Mouse (Mus musculus) lung, embryonic 14.5 days (tissue): ENCODE results near the gene Gm30191. TPM values are rescaled to one million over a fixed set of nuclear protein-coding genes. Genes with fewer than 3 reads are reported as not detected.
"Not testable (repeated sequence)": the region's sequence is repeated elsewhere in the genome, so short reads cannot be mapped to it uniquely, and the experiment has no call there.

Experiments used
- ATAC-seq: fragments of 200-750 bp; cut with Nextera tagmentation; 2 replicates; pipeline ENCODE4 v1.8.0; 2017; ENCODE audit warnings: mild to moderate bottlenecking, moderate TSS enrichment, moderate library complexity; ENCODE audit not compliant: insufficient read depth
- DNase-seq: peaks from one replicate; pipeline ENCODE4 v3.0.0-alpha.2; 2015
- H3K27ac ChIP-seq: fragments of 300-500 bp; sonication (generic); 2 replicates; pipeline ENCODE4 v1.5.1; 2014; ENCODE audit warnings: low read depth, mild to moderate bottlenecking, moderate library complexity
- H3K27me3 ChIP-seq: fragments of 300-500 bp; sonication (generic); 2 replicates; pipeline ENCODE4 v1.6.1; 2014; ENCODE audit warnings: low read length, control low read depth; ENCODE audit not compliant: insufficient read depth
- H3K36me3 ChIP-seq: fragments of 300-500 bp; sonication (generic); 2 replicates; pipeline ENCODE4 v1.6.1; 2014; ENCODE audit warnings: control low read depth; ENCODE audit not compliant: insufficient read depth
- H3K4me1 ChIP-seq: fragments of 300-500 bp; sonication (generic); 2 replicates; pipeline ENCODE4 v1.6.1; 2014; ENCODE audit warnings: antibody characterized with exemption, control low read depth; ENCODE audit not compliant: insufficient read depth
- H3K4me2 ChIP-seq: fragments of 300-500 bp; sonication (generic); 2 replicates; pipeline ENCODE4 v1.6.1; 2014; ENCODE audit warnings: mild to moderate bottlenecking
- H3K4me3 ChIP-seq: fragments of 300-500 bp; sonication (generic); 2 replicates; pipeline ENCODE4 v1.5.1; 2014; ENCODE audit warnings: low read depth, low read length
- H3K9ac ChIP-seq: fragments of 300-500 bp; sonication (generic); 2 replicates; pipeline ENCODE4 v1.6.1; 2014
- H3K9me3 ChIP-seq: fragments of 300-500 bp; sonication (generic); 2 replicates; pipeline ENCODE4 v1.6.1; 2016; ENCODE audit warnings: low read depth, low read length, control low read depth
- CTCF ChIP-seq: IDR thresholded peaks from 2 replicates; pipeline ENCODE4 v1.5.1; 2016; ENCODE audit warnings: antibody characterized with exemption, low read depth
- WGBS: fragments of 180-500 bp; shearing (Covaris S2); extraction: QIAGEN DNeasy Blood & Tissue Kit; methylation state at CpG from one replicate; pipeline ENCODE4 v1.1.7; 2014; 5-methylcytosine and 5-hydroxymethylcytosine counted together
- polyA plus RNA-seq: library from polyadenylated mRNA; unstranded; fragments of >200 nt; fragmentation: Nextera tagmentation; extraction: Ambion mirVana; gene quantifications from 2 replicates; pipeline ENCODE4 v1.2.1, GENCODE M21; 2014

The Gm30191 gene
- polyA plus RNA-seq, 1 experiment from 2014 or later = not detected

GRCm38 (mm10) chr4:134288397-134289256 lies 41.9 kb downstream of the Gm30191 start:
- TF ChIP-seq CTCF = no peak
- peaks cover 8% of the 10 kb centered on the region for H3K36me3 ChIP-seq
- peaks cover 2% of the 10 kb centered on the region; the same call in 1 of the 2 replicates for H3K4me1 ChIP-seq
- H3K4me2 ChIP-seq = peak overlapping the region; percentile 77
- H3K9ac ChIP-seq = peak overlapping the region; percentile 96
- WGBS = 17% methylated on average over 11 of the region's 11 CpGs
- no peaks in the 10 kb centered on the region for H3K27me3 ChIP-seq
- H3K27ac ChIP-seq = peak overlapping the region; percentile 99
- H3K4me3 ChIP-seq = peak overlapping the region; percentile 99
- peak; percentile 60 for DNase-seq
- no peaks in the 10 kb centered on the region for H3K9me3 ChIP-seq
- ATAC-seq = no peak

DNA sequence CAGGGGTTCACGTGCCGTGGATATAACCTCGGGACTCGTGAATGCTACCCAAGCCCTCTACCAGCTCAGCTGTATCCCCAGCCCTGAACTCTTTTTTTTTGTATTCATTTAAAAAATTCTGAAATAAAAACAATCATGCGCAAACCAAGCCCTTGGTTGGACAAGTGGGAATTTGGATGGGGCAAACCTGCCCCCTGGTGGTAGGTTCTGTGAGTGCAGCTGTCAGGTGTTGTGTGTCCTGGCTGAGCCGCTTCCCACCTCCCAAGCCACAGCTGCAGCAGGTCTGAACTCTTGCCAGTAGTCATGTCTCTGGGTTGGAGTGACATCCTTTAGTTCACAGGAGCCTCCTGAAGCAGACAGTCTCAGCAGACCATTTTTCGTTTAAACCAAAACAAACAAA lies 45.3 kb downstream of the Gm30191 start:
- Histone ChIP-seq H3K27ac (no peak overlapping the region), H3K4me1 (peaks cover 2% of the 10 kb centered on the region; the same call in 1 of the 2 replicates), H3K9ac (no peak overlapping the region), H3K4me2 (no peak overlapping the region), H3K36me3 (no peaks in the 10 kb centered on the region), H3K9me3 (0 out of 2 replicates have a peak, but pooled peaks cover 2% of the 10 kb centered on the region), H3K27me3 (no peaks in the 10 kb centered on the region), H3K4me3 (no peak overlapping the region)
- TF ChIP-seq CTCF = peak; percentile 93
- DNase-seq = peak; percentile 90
- no peak for ATAC-seq
- 18% methylated on average over 7 of the region's 7 CpGs for WGBS

- Histone ChIP-seq H3K4me1 (peaks cover 2% of the 10 kb centered on the region; the same call in 1 of the 2 replicates), H3K9ac (no peak overlapping the region), H3K27ac (no peak overlapping the region; the same call in 1 of the 2 replicates), H3K4me3 (no peak overlapping the region), H3K9me3 (0 out of 2 replicates have a peak, but pooled peaks cover 2% of the 10 kb centered on the region), H3K4me2 (no peak overlapping the region), H3K36me3 (no peaks in the 10 kb centered on the region), H3K27me3 (no peaks in the 10 kb centered on the region)
- ATAC-seq = peak; percentile 3; the same call in 1 of the 2 replicates
- no peak for TF ChIP-seq CTCF
- no peak for DNase-seq
- 62% methylated on average over 18 of the region's 18 CpGs for WGBS
Measured at GRCm38 (mm10) chr4:134293061-134293691, 46.4 kb downstream of the Gm30191 start.

DNA sequence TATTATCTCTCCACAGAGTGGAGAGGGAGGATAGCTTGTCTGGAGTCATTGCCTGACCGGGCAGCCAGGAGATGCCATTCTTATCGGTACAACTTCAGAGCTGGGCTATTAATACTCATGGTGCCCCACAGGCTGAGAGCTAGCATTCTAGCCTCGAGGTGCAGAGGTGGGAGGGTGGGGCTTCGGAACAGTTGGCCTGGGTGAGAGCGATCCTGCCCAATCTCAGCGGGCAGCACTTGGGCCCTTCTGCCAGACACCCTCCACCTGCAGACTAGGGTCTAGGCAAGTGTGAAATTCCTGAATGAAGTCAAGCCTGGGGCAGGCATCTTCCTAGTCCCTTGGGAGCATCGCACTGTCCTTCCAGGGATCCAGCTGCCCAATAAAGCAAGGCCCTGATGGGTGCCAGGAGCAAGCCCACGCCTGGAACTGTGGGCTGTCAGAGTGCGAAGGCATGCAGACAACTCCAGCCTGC lies 47.0 kb downstream of the Gm30191 start:
- Histone ChIP-seq H3K4me1 (no peaks in the 10 kb centered on the region; the same call in 1 of the 2 replicates), H3K9me3 (0 out of 2 replicates have a peak, but pooled peaks cover 2% of the 10 kb centered on the region), H3K9ac (no peak overlapping the region), H3K4me3 (no peak overlapping the region), H3K4me2 (no peak overlapping the region), H3K27me3 (no peaks in the 10 kb centered on the region), H3K27ac (no peak overlapping the region), H3K36me3 (no peaks in the 10 kb centered on the region)
- no peak for TF ChIP-seq CTCF
- ATAC-seq (peak; percentile 22; the same call in 1 of the 2 replicates), DNase-seq (no peak)
- 42% methylated on average over 9 of the region's 9 CpGs for WGBS

DNA sequence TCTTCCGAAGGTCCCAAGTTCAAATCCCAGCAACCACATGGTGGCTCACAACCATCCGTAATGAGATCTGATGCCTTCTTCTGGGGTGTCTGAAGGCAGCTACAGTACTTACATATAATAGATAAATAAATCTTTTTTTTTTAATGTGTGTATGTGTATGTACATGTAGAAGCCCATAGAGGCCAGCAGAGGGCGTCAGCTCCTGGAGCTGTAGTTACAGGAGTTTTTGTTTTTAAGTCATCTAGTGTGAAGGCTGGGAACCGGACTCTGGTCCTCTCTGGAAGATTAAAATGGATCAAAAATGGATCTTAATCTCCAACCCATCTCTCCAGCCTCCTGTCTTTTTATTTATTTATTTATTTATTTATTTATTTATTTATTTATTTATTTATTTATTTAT lies 49.4 kb downstream of the Gm30191 start:
- DNase-seq, H3K36me3 ChIP-seq, ATAC-seq, H3K27ac ChIP-seq, H3K9me3 ChIP-seq, H3K4me1 ChIP-seq, H3K4me2 ChIP-seq, H3K4me3 ChIP-seq, H3K9ac ChIP-seq, H3K27me3 ChIP-seq: not testable (repeated sequence)
- 74% methylated on average over 4 of the region's 4 CpGs for WGBS

GRCm38 (mm10) chr4:134296523-134296922 lies 49.8 kb downstream of the Gm30191 start:
- H3K27ac ChIP-seq = no peak overlapping the region
- H3K36me3 ChIP-seq = no peaks in the 10 kb centered on the region
- no peak for ATAC-seq
- no peak overlapping the region for H3K4me2 ChIP-seq
- 0 out of 2 replicates have a peak, but pooled peaks cover 2% of the 10 kb centered on the region for H3K9me3 ChIP-seq
- H3K9ac ChIP-seq = no peak overlapping the region
- no peaks in the 10 kb centered on the region; the same call in 1 of the 2 replicates for H3K4me1 ChIP-seq
- H3K4me3 ChIP-seq = no peak overlapping the region
- no peaks in the 10 kb centered on the region for H3K27me3 ChIP-seq
- WGBS = 91% methylated on average over 4 of the region's 4 CpGs
- TF ChIP-seq CTCF = 0 out of 2 replicates have a peak, but pooled peaks have one; percentile 18
- DNase-seq = no peak

DNA sequence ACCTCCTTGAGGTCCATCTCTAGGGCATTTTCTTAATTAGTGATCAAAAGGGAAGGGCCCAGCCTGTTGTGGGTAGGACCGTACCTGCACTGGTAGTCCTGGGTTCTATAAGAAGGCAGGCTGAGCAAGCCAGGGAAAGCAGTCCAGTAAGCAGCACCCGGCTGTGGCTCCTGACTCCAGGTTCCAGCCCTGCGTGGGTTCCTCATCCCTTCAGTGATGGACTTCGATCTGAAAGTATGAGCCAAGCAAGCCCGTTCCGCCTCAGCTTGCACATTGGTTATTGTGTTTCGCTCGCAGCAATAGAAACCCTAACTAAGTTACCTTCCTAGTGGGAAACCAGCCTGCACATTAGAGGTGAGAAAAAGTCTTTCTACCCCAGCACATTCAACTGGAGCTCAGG lies 50.6 kb downstream of the Gm30191 start:
- 93% methylated on average over 8 of the region's 8 CpGs for WGBS

More for the DNA sequence above, 50.6 kb downstream of the Gm30191 start:
- no peaks in the 10 kb centered on the region for H3K4me1 ChIP-seq
- TF ChIP-seq CTCF = no peak
- no peak overlapping the region for H3K4me2 ChIP-seq
- H3K27ac ChIP-seq = no peak overlapping the region
- DNase-seq = no peak
- ATAC-seq = no peak
- no peaks in the 10 kb centered on the region for H3K27me3 ChIP-seq
- 0 out of 2 replicates have a peak, but pooled peaks cover 2% of the 10 kb centered on the region for H3K9me3 ChIP-seq
- H3K4me3 ChIP-seq = no peak overlapping the region
- no peaks in the 10 kb centered on the region for H3K36me3 ChIP-seq
- no peak overlapping the region for H3K9ac ChIP-seq
